Mouse (Mus musculus) liver, embryonic 14.5 days (tissue): Measurements from ENCODE around the gene Zfp628.

Source experiments
- CTCF ChIP-seq: IDR thresholded peaks from 2 replicates; pipeline ENCODE4 v1.5.1; 2016; ENCODE audit warnings: antibody characterized with exemption, low read depth, control low read depth
- EP300 ChIP-seq: IDR thresholded peaks from 2 replicates; pipeline ENCODE4 v1.6.1; 2016; ENCODE audit warnings: antibody characterized with exemption, low read depth

DNA sequence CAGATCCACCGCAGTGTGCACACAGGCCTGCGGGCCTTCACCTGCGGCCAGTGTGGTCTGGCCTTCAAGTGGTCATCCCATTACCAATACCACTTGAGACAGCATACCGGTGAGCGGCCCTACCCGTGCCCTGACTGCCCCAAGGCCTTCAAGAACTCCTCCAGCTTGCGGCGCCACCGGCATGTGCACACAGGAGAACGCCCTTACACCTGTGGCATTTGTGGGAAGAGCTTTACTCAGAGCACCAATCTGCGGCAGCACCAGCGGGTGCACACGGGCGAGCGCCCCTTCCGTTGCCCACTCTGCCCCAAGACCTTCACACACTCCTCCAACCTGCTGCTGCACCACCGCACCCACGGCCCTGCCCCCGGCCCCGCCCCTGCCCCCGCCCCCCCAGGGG lies 4.1 kb downstream of the Zfp628 start:
- TF ChIP-seq CTCF = no peak
- TF ChIP-seq EP300 = no peak
